Mouse (Mus musculus) kidney, adult 2 months (tissue): ENCODE results near the gene Pole3. TPM values are rescaled to one million over a fixed set of nuclear protein-coding genes. Genes with fewer than 3 reads are reported as not detected.
A peak's percentile ranks its signal among the peaks of the same experiment; 100 is the strongest.

Experiments used
- DNase-seq: peaks from one replicate; pipeline ENCODE4 v3.0.0; 2021
- H3K27ac ChIP-seq: fragments of 200-500 bp; 2 replicates; pipeline ENCODE4 v1.5.1; 2012; ENCODE audit warnings: low read depth, low read length, control low read depth, inconsistent platforms; ENCODE audit not compliant: insufficient read depth
- H3K27me3 ChIP-seq: fragments of 200-500 bp; replicated peaks from 2 replicates; pipeline ENCODE4 v1.6.1; 2012; ENCODE audit warnings: mild to moderate bottlenecking, moderate library complexity, low read length, inconsistent platforms; ENCODE audit not compliant: control insufficient read depth, insufficient read depth
- H3K36me3 ChIP-seq: fragments of 200-500 bp; 2 replicates; pipeline ENCODE4 v1.6.1; 2012; ENCODE audit warnings: mild to moderate bottlenecking, moderate library complexity, low read length, inconsistent platforms; ENCODE audit not compliant: control insufficient read depth, insufficient read depth
- H3K4me1 ChIP-seq: fragments of 200-500 bp; 2 replicates; pipeline ENCODE4 v1.6.1; 2011; ENCODE audit warnings: low read length; ENCODE audit not compliant: control insufficient read depth, insufficient read depth
- H3K4me3 ChIP-seq: fragments of 200-500 bp; 2 replicates; pipeline ENCODE4 v1.5.1; 2011; ENCODE audit warnings: mild to moderate bottlenecking, low read depth, low read length, control low read depth; ENCODE audit not compliant: insufficient read depth
- CTCF ChIP-seq: fragments of 200-500 bp; conservative IDR thresholded peaks from 2 replicates; pipeline ENCODE4 v1.5.1; 2011; ENCODE audit warnings: low read depth, mild to moderate bottlenecking, control low read depth, low read length, moderate library complexity, mixed read lengths; ENCODE audit not compliant: insufficient read depth, insufficient read length
- POLR2A ChIP-seq: fragments of 200-500 bp; IDR thresholded peaks from one replicate; pipeline ENCODE4 v1.6.1; 2011; ENCODE audit warnings: low read depth, low read length, control low read depth
- WGBS: fragments of 180-500 bp; shearing (Covaris S2); methylation state at CpG from one replicate; pipeline ENCODE4 v1.1.7; 2018; 5-methylcytosine and 5-hydroxymethylcytosine counted together
- polyA plus RNA-seq: library from polyadenylated mRNA; depleted of rRNA; stranded (reverse); fragments of >200 nt; gene quantifications from 2 replicates; pipeline ENCODE4 v1.2.3, GENCODE M21; 2012

Gene Pole3
- polyA plus RNA-seq, 1 experiment = 19.7 TPM

DNA sequence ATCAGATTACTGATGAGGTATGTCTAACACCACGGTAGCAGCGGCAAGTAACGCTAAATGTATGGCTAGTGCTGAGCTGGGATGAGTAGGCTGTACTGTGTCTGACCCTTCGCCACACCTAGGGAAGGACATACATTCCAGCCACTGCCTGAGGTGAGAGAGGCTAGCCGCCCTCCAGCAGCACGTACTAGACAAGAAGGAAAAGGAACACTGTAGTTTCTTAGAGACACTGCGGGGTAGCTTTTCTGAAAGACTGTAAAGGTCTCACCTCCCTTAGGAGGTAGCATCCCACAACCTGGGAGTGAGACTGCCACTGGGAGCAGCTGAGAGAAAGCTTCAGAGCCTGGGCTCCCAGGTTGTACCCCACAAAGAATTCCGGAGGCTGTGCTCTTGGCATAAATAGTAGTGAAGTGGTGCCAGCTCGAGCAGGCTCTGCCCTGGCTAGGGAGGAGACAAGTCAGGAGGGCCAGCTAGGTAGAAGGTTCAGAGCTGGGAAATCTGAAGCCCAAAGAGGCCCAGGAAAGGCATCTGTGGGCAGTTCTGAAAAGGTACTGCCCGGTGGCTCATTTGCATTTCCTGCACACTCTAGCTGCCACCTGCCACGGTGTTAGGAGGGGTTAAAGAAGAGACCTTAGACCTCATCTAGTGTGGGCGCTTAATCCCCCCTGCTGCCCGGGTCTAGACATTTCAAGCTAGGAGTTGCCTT is 6.3 kb downstream of the Pole3 start:
- H3K27ac ChIP-seq = peak overlapping the region; percentile 75
- no peak for TF ChIP-seq CTCF
- TF ChIP-seq POLR2A = peak; percentile 2
- peaks cover 35% of the 10 kb centered on the region for H3K4me1 ChIP-seq
- H3K36me3 ChIP-seq = no peaks in the 10 kb centered on the region
- WGBS = 18% methylated on average over 13 of the region's 13 CpGs
- peak; percentile 84 for DNase-seq
- H3K27me3 ChIP-seq = no peaks in the 10 kb centered on the region
- H3K4me3 ChIP-seq = peak overlapping the region; percentile 88

DNA sequence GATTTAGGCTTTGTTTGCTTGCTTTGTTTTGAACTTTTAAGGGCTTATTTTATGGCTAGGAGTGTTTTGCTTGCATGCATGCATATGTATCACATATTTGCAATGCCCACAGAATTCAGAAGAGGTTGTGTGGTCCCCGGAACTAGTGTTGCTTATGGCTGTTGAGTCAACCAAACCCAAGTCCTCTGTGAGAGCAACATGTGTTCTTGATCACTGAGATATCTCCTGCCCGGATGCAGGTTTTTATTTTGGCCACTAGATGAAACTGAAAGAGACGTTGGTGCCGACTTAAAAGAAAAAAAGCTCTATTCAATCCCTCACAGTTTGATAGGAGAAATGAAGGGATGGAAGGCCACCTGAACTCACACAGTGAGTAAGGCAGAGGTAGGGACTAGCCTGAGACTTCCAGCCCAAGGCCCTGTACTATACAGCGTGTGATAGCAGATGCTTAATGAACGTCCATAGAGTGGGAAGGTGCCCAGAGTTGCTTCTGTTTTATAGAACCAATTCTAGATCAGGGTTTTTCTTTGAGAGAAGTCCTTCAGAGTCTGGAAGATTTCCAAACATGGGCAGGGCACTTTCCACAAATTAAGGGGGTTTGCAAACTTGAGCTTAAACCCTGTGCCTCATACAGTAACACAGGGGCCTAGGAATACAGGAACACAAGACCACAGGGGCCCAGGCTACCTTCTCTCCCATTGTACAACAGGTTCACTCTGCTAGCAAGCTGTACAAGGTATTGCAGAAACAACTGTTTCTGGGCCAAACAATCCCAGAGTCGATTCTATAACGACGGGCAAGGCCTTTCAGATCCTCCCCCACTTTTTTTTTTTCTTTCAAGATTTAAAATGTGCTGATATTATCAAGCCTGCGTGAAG is 7.1 kb downstream of the Pole3 start:
- DNase-seq = no peak
- H3K4me1 ChIP-seq = peaks cover 35% of the 10 kb centered on the region
- TF ChIP-seq POLR2A (no peak), CTCF (no peak)
- WGBS = 43% methylated on average over 10 of the region's 10 CpGs
- peak overlapping the region; percentile 75 for H3K27ac ChIP-seq
- H3K36me3 ChIP-seq = no peaks in the 10 kb centered on the region
- H3K4me3 ChIP-seq = peak overlapping the region; percentile 88
- H3K27me3 ChIP-seq = no peaks in the 10 kb centered on the region

DNA sequence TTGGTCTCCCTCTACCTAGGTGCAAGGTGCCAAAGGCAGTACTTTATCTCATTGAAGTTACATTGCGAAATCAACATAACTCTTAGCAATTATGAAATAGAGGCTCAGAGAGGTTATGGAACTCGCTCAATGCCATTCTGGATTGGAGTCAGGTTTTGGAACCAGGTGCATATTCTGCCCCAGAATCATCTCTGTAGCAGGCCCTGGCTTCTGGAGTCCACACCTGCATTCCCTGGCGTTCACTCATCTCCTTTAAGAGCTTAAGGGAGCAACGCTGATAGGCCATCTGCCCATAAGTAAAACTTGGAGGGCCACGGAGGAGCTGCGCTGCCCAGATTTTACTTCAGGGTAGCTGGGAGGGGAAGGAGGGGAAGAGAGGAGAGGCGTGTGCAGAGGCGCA is 7.8 kb downstream of the Pole3 start:
- peaks cover 35% of the 10 kb centered on the region for H3K4me1 ChIP-seq
- H3K27ac ChIP-seq = peak overlapping the region; percentile 69; the same call in 1 of the 2 replicates
- no peaks in the 10 kb centered on the region for H3K36me3 ChIP-seq
- H3K27me3 ChIP-seq = no peaks in the 10 kb centered on the region
- H3K4me3 ChIP-seq = no peak overlapping the region
- WGBS = 78% methylated on average over 8 of the region's 8 CpGs
- no peak for TF ChIP-seq POLR2A
- TF ChIP-seq CTCF = no peak
- no peak for DNase-seq

DNA sequence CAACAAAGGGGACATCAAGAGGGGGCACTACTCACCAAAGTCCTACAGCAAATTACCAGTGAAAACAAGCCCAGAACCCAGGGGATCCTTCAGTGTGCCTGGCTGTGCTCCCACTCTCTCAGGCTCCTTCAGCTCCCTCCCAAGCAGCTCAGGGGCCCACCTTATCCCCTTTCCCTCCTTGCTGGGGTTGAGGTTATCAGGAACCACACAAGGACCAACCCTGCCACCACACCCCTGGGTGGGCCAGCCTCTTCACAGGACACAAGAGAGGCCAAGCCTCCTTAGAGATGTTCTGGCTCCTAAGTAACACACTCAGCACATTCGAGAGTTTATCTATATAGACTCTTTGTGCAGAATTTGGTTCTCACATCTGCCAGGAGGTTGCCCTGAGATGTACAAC is 8.3 kb downstream of the Pole3 start:
- H3K36me3 ChIP-seq = no peaks in the 10 kb centered on the region
- WGBS = 42% methylated on average over 1 of the region's 1 CpGs
- no peak overlapping the region for H3K4me3 ChIP-seq
- no peak for TF ChIP-seq CTCF
- no peak for TF ChIP-seq POLR2A
- H3K4me1 ChIP-seq = peaks cover 35% of the 10 kb centered on the region
- DNase-seq = no peak
- H3K27me3 ChIP-seq = no peaks in the 10 kb centered on the region
- peak overlapping the region; percentile 69 for H3K27ac ChIP-seq

- no peaks in the 10 kb centered on the region for H3K27me3 ChIP-seq
- peak overlapping the region; percentile 69 for H3K27ac ChIP-seq
- DNase-seq = peak; percentile 87
- no peaks in the 10 kb centered on the region for H3K36me3 ChIP-seq
- TF ChIP-seq POLR2A = no peak
- TF ChIP-seq CTCF = no peak
- H3K4me1 ChIP-seq = peaks cover 35% of the 10 kb centered on the region
- 35% methylated on average over 2 of the region's 2 CpGs for WGBS
- H3K4me3 ChIP-seq = no peak overlapping the region
Observed at GRCm38 (mm10) chr4:62516079-62516478, 8.8 kb downstream of the Pole3 start.

- Histone ChIP-seq H3K27me3 (no peaks in the 10 kb centered on the region), H3K36me3 (peaks cover 2% of the 10 kb centered on the region; the same call in 1 of the 2 replicates), H3K27ac (peak overlapping the region; percentile 41), H3K4me1 (peaks cover 35% of the 10 kb centered on the region), H3K4me3 (no peak overlapping the region)
- WGBS = 46% methylated on average over 3 of the region's 3 CpGs
- TF ChIP-seq POLR2A (no peak), CTCF (no peak)
- no peak for DNase-seq
Observed at GRCm38 (mm10) chr4:62515490-62515889, 9.4 kb downstream of the Pole3 start.

DNA sequence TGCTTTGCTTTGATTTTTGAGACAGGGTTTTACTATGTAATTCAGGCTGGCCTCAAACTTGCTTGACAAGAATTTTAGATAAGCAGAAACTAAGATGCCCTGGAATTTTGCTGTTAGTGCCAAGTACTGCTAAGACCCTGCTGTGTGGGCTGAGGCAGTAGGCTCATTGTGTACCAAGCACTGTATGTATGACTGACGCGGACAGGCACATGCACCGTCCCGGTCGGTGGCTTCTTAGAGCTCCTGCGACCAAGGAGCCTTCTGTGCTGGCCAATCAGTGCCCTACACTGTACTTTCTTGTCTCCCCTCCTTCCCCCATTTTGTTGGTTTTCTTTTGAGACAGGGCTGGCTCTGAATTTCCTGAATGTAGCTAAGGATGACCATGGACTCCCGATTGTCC is 9.9 kb downstream of the Pole3 start:
- H3K4me1 ChIP-seq = peaks cover 35% of the 10 kb centered on the region
- H3K27me3 ChIP-seq = no peaks in the 10 kb centered on the region
- TF ChIP-seq CTCF (no peak), POLR2A (no peak)
- no peak overlapping the region for H3K4me3 ChIP-seq
- DNase-seq = no peak
- 87% methylated on average over 7 of the region's 7 CpGs for WGBS
- H3K36me3 ChIP-seq = peaks cover 2% of the 10 kb centered on the region; the same call in 1 of the 2 replicates
- H3K27ac ChIP-seq = peak overlapping the region; percentile 41
